Mouse (Mus musculus): ENCODE measurements around the gene Atp1a3.

- TF ChIP-seq CHD2 (IDR thresholded peaks at IDR 0.05; ENCODE audit: low read depth, low read length) (no peak), ZNF384 (IDR thresholded peaks at IDR 0.05; ENCODE audit: low read depth, low read length) (no peak), HCFC1 (IDR thresholded peaks at IDR 0.05; ENCODE audit: borderline replicate concordance, insufficient read depth, low read length) (no peak), MAFK (IDR thresholded peaks at IDR 0.05; ENCODE audit: insufficient read depth, low read depth, low read length) (no peak)
These were observed 46.8 kb upstream of the Atp1a3 start for GRCm38 (mm10) chr7:25052587-25052986.

All from ES-E14 (cell line).